Mouse (Mus musculus): ENCODE data around the gene Ubp1. TPM values are rescaled to one million over a fixed set of nuclear protein-coding genes. Genes with fewer than 3 reads are reported as not detected.

Gene Ubp1
- total and polyA plus RNA-seq, 3 experiments: 42.0 to 73.4 (median 51.1) TPM

- in situ Hi-C loops (cut with MboI; ENCODE audit: low pct_ligation_motif_present, low pct_unique_long_range_greater_than_20kb, low sequenced_read_pairs) (no loop called here), dilution Hi-C loops (cut with MboI; ENCODE audit: extremely low pct_ligation_motif_present, extremely low pct_unique_long_range_greater_than_20kb, low sequenced_read_pairs) (no loop called here)
- Histone ChIP-seq H3K9ac (ENCODE audit: insufficient read depth, low read depth) (no peak overlapping the region), H3K4me2 (ENCODE audit: insufficient read depth, low read depth, poor library complexity, severe bottlenecking) (no peak overlapping the region), H3K27ac (ENCODE audit: insufficient read depth, low read depth) (no peak overlapping the region), H3K36me3 (replicated peaks in 1 of 2; ENCODE audit: control insufficient read depth in 1 of 2, insufficient read depth in 1 of 2, low read length in 1 of 2) (no peaks in the 10 kb centered on the region), H3K79me2 (replicated peaks; ENCODE audit: control insufficient read depth, extremely low read depth, insufficient read depth, poor library complexity, severe bottlenecking) (no peaks in the 10 kb centered on the region), H3K27me3 (replicated peaks) (no peaks in the 10 kb centered on the region), H3K4me3 (replicated peaks in 1 of 3; ENCODE audit: low read depth in 2 of 3, low read length in 2 of 3, poor library complexity in 1 of 3) (no peak overlapping the region), H3K4me1 (ENCODE audit: control insufficient read depth in 1 of 2, insufficient read depth in 2 of 2) (peaks cover 0 to 20% of the 10 kb centered on the region in 2 experiments; a peak in 2 of 4 replicates), H3K9me3 (replicated peaks; ENCODE audit: low read length) (no peaks in the 10 kb centered on the region)
- TF ChIP-seq TCF12 (IDR thresholded peaks at IDR 0.05; ENCODE audit: low read depth, low read length) (no peak), UBTF (IDR thresholded peaks at IDR 0.05; ENCODE audit: low read depth, low read length) (no peak), SIN3A (IDR thresholded peaks at IDR 0.05; ENCODE audit: low read length) (no peak), CTCF (conservative IDR thresholded peaks at IDR 0.05 in 1 of 2, IDR thresholded peaks at IDR 0.05 in 1 of 2; ENCODE audit: low read depth in 2 of 2, low read length in 2 of 2) (no peak), MXI1 (IDR thresholded peaks at IDR 0.05; ENCODE audit: low read depth, low read length) (no peak), ZMIZ1 (IDR thresholded peaks at IDR 0.05; ENCODE audit: low read depth, low read length) (no peak), ELF1 (IDR thresholded peaks at IDR 0.05; ENCODE audit: low read depth, low read length) (no peak), TBP (conservative IDR thresholded peaks at IDR 0.05; ENCODE audit: low read depth, low read length) (no peak), USF1 (IDR thresholded peaks at IDR 0.05; ENCODE audit: low read depth, low read length) (no peak), EP300 (IDR thresholded peaks at IDR 0.05; ENCODE audit: low read length) (no peak), ZC3H11A (IDR thresholded peaks at IDR 0.05; ENCODE audit: low read depth, low read length) (no peak), USF2 (conservative IDR thresholded peaks at IDR 0.05; ENCODE audit: low read depth, low read length) (no peak), ETS1 (conservative IDR thresholded peaks at IDR 0.05; ENCODE audit: low read depth, low read length) (no peak), IRF4 (IDR thresholded peaks at IDR 0.05; ENCODE audit: low read depth, low read length) (no peak), CHD1 (IDR thresholded peaks at IDR 0.05; ENCODE audit: low read depth, low read length) (no peak), RAD21 (IDR thresholded peaks at IDR 0.05; ENCODE audit: low read depth, low read length) (no peak), MYC (IDR thresholded peaks at IDR 0.05; ENCODE audit: low read depth, low read length) (no peak), POLR2AphosphoS2 (IDR thresholded peaks at IDR 0.05; ENCODE audit: low read depth, low read length) (no peak), ZNF384 (IDR thresholded peaks at IDR 0.05; ENCODE audit: low read depth, low read length) (no peak), HCFC1 (IDR thresholded peaks at IDR 0.05; ENCODE audit: low read depth, low read length) (no peak)
- peak; percentile 25 for DNase-seq (ENCODE audit: extremely low read depth)
Observed at GRCm38 (mm10) chr9:114009526-114009925, 78.8 kb downstream of the Ubp1 start.

DNA sequence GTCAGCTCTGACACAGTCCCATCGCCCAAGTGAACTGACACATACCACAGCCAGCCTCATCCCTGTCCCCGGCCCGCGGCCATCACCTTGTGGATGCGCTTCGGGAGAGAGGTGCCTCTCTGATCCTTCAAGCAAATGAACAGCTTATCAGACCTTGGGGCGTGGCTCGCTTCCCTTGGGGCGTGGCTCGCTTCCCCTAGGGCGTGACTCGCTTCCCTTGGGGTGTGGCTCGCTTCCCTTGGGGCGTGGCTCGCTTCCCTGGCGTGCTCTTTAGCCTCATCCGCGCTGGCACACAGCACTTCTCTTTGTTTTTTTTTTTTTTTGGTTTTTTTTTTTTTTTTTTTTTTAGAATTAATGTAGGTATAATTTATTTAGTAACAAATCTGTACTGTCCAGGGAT, 80.5 kb downstream of the Ubp1 start:
- TF ChIP-seq RCOR1 (conservative IDR thresholded peaks at IDR 0.05; ENCODE audit: low read depth, low read length) (no peak), HCFC1 (IDR thresholded peaks at IDR 0.05; ENCODE audit: low read depth, low read length) (no peak), USF2 (conservative IDR thresholded peaks at IDR 0.05; ENCODE audit: low read depth, low read length) (no peak), TBP (conservative IDR thresholded peaks at IDR 0.05; ENCODE audit: low read depth, low read length) (no peak)
- Histone ChIP-seq H3K9me3 (replicated peaks; ENCODE audit: low read length) (no peaks in the 10 kb centered on the region), H3K4me2 (ENCODE audit: insufficient read depth, low read depth, poor library complexity, severe bottlenecking) (no peak overlapping the region), H3K4me1 (ENCODE audit: control insufficient read depth in 1 of 2, insufficient read depth in 2 of 2) (peaks cover 0 to 20% of the 10 kb centered on the region in 2 experiments; a peak in 2 of 4 replicates), H3K9ac (ENCODE audit: insufficient read depth, low read depth) (no peak overlapping the region), H3K36me3 (replicated peaks in 1 of 2; ENCODE audit: control insufficient read depth in 1 of 2, insufficient read depth in 1 of 2, low read length in 1 of 2) (no peaks in the 10 kb centered on the region), H3K4me3 (replicated peaks in 1 of 3; ENCODE audit: low read depth in 2 of 3, low read length in 2 of 3, poor library complexity in 1 of 3) (no peak overlapping the region), H3K27me3 (replicated peaks) (no peaks in the 10 kb centered on the region), H3K79me2 (replicated peaks; ENCODE audit: control insufficient read depth, extremely low read depth, insufficient read depth, poor library complexity, severe bottlenecking) (no peaks in the 10 kb centered on the region), H3K27ac (ENCODE audit: insufficient read depth, low read depth) (no peak overlapping the region)
- in situ Hi-C loops (cut with MboI; ENCODE audit: low pct_ligation_motif_present, low pct_unique_long_range_greater_than_20kb, low sequenced_read_pairs): no loop called here
- dilution Hi-C loops (cut with MboI; ENCODE audit: extremely low pct_ligation_motif_present, extremely low pct_unique_long_range_greater_than_20kb, low sequenced_read_pairs): no loop called here
- no peak for DNase-seq (ENCODE audit: extremely low read depth)

All from CH12.LX (cell line).